Mouse (Mus musculus) layer of hippocampus, postnatal 25 days (tissue): Measurements from ENCODE around the gene Hsp90aa1. TPM values are rescaled to one million over a fixed set of nuclear protein-coding genes. Genes with fewer than 3 reads are reported as not detected.
A peak's percentile ranks its signal among the peaks of the same experiment; 100 is the strongest.

Experiments
- DNase-seq, 2 experiments: peaks; one replicate each; pipeline ENCODE4 v3.0.0; 2022; ENCODE audit warnings: mixed read lengths in 2 of 2, low spot score in 1 of 2; ENCODE audit errors: extremely low spot score in 1 of 2
- microRNA-seq, 2 experiments: library from miRNA; unstranded; fragments of <30 nt; microRNA quantifications; one replicate each; pipeline ENCODE4 v1.2.0; 2021
- total RNA-seq, 2 experiments: library from RNA; stranded (reverse); gene quantifications; 2 replicates each; pipeline ENCODE4 v1.2.3; 2021

The Hsp90aa1 gene
- total RNA-seq, 2 experiments from 2014 or later = 874 to 929 TPM

DNA sequence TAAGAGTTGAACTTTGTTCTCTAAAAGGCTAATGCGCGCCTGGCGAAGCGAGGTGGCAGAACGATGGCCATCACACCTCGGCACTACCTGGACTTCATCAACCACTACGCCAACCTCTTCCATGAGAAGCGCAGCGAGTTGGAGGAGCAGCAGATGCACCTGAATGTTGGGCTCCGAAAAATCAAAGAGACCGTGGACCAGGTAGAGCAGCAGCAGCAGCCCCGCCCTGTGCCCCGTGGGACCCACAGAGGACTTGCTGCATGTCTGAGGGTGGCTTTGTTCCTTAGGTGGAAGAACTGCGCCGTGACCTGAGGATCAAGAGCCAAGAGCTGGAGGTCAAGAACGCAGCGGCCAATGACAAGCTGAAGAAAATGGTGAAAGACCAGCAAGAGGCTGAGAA, 51.1 kb downstream of the Hsp90aa1 start:
- no peak for DNase-seq

DNA sequence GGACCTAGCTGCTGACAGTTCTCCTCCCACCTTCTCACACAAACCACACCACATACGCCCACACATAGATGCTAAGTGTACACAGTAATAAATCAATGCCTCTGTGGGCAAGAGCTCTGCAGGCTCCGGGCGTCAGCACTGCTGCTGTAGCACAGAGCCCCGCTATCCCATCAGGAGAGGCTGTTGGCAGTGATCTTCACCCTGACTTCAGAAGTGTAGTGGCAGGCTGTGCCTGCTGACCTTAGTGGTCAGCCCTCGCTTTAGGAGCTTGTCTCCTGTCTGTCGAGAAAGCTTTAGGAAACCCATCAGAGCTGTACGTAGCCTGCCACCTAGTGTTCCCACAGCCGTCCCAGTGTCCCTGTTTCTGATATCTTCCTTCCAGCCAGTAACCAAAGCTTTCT, 52.3 kb downstream of the Hsp90aa1 start:
- peak in 1 of 2 experiments; percentile 29 for DNase-seq

Small RNAs within 50 kb of the gene (microRNA-seq; reads per million reads assigned to microRNA genes)
- 0 reads per million in 2 experiments for gene Gm27299

Other genes starting within 250 kb of the Hsp90aa1 start
- 100 to 1,000 TPM; 263 to 299 TPM for gene Dync1h1, start 101.3 kb downstream of the Hsp90aa1 start, total RNA-seq
- not detected for gene 1700001K19Rik, start 20.1 kb downstream of the Hsp90aa1 start, total RNA-seq
- gene Wdr20, start 35.2 kb upstream of the Hsp90aa1 start, total RNA-seq = 10 to 100 TPM; 38.8 to 41.6 TPM
- gene Mok, start 138.2 kb upstream of the Hsp90aa1 start, total RNA-seq = 10 to 100 TPM; 10.5 to 11.4 TPM
- 10 to 100 TPM; 10.3 to 12.7 TPM for gene Zfp839, start 147.5 kb upstream of the Hsp90aa1 start, total RNA-seq
- gene Cinp, start 186.4 kb upstream of the Hsp90aa1 start, total RNA-seq = 10 to 100 TPM; 70.4 to 76.3 TPM
- gene Tecpr2, start 186.5 kb upstream of the Hsp90aa1 start, total RNA-seq = 10 to 100 TPM; 40.5 to 41.4 TPM